Mouse (Mus musculus) embryonic fibroblast, embryonic 13.5 days (primary cell): ENCODE results near the gene Hist1h2ai. TPM values are rescaled to one million over a fixed set of nuclear protein-coding genes. Genes with fewer than 3 reads are reported as not detected.
"Not testable (repeated sequence)": the region's sequence is repeated elsewhere in the genome, so short reads cannot be mapped to it uniquely, and the experiment has no call there.

Experiments
- H3K27ac ChIP-seq: 2 replicates; pipeline ENCODE4 v1.5.1; 2012; ENCODE audit warnings: low read length, control low read depth, inconsistent platforms; ENCODE audit not compliant: insufficient read depth
- H3K4me1 ChIP-seq: 2 replicates; pipeline ENCODE4 v1.6.1; 2011; ENCODE audit warnings: low read length; ENCODE audit not compliant: control insufficient read depth, insufficient read depth
- H3K4me3 ChIP-seq: 2 replicates; pipeline ENCODE4 v1.5.1; 2011; ENCODE audit warnings: mild to moderate bottlenecking, control low read depth, low read length; ENCODE audit not compliant: insufficient read depth
- CTCF ChIP-seq: IDR thresholded peaks from 2 replicates; pipeline ENCODE4 v1.5.1; 2011; ENCODE audit warnings: mild to moderate bottlenecking, control low read depth, low read length, moderate library complexity, borderline replicate concordance; ENCODE audit not compliant: insufficient read depth
- POLR2A ChIP-seq: IDR thresholded peaks from 2 replicates; pipeline ENCODE4 v1.6.1; 2011; ENCODE audit warnings: low read depth, mild to moderate bottlenecking, control low read depth, low read length, moderate library complexity
- polyA plus RNA-seq: library from polyadenylated mRNA; stranded (reverse); fragments of >200 nt; gene quantifications from 2 replicates; pipeline ENCODE4 v1.2.4, GENCODE M21; 2011; ENCODE audit warnings: low read depth; ENCODE audit not compliant: missing spikeins, insufficient read length

Gene Hist1h2ai
- polyA plus RNA-seq, 1 experiment = 5.0 TPM

DNA sequence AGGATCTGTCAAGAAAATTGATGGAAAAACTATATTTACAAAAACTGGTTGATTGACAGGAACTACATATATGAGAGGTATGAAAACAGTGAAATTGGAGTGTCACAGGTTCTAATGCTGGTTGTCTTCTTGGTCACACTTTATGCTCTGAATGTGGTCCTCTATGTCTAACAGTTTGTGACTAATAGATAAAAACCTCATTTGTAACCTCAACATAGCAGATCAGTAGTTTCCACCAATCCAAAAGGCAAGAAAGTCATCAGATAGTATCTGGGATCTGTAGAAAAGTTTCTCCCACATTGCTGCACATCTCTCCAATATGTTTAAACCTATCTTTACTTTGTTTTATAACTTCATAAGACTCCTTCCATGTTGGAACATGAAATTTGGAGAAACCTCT is 35.2 kb downstream of the Hist1h2ai start:
- H3K4me1 ChIP-seq = peaks cover 8% of the 10 kb centered on the region
- TF ChIP-seq POLR2A (no peak), CTCF (no peak)
- H3K4me3 ChIP-seq = no peak overlapping the region
- H3K27ac ChIP-seq = no peak overlapping the region

DNA sequence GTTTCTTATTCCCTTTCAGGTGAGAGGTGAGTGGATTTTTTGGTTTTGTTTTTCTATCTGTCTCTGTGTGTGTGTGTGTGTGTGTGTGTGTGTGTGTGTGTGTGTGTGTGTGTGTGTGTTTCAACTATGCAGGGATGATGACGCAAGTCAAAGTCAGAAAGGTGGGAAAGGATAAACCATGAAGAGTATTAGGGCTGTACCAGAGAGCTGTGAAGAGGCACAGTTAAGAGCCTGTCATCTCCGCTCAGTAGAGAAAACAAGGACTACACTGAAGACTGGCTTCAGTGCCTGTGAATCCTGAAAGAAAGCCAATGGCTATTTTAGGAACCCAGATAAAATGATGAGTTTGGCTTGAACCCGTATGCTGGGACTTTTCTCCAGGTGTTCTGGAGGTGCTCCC is 35.6 kb downstream of the Hist1h2ai start:
- TF ChIP-seq CTCF = no peak
- no peak for TF ChIP-seq POLR2A
- no peak overlapping the region for H3K4me3 ChIP-seq
- H3K27ac ChIP-seq = no peak overlapping the region
- peaks cover 8% of the 10 kb centered on the region for H3K4me1 ChIP-seq

DNA sequence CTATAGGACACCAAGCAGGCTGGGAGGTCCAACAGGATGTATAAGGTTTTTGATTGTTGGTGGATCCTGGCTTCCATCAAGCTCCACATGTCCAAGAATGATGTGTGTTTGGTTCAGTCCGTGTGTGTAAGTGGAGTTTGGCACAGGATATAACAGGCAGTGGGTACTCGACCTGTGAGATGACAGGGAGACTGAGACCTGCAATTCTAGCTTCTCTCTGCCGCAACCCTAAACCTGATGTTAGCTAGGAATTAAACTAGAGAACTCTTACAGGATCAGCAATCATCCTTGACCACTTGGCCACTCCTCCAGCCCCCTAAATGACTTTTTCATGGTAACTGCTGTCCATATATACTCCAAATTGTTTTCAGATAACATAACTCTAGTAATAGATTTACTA is 36.1 kb downstream of the Hist1h2ai start:
- no peak overlapping the region for H3K4me3 ChIP-seq
- H3K4me1 ChIP-seq = peaks cover 6% of the 10 kb centered on the region
- H3K27ac ChIP-seq = peak overlapping the region; percentile 49
- TF ChIP-seq POLR2A (no peak), CTCF (no peak)

DNA sequence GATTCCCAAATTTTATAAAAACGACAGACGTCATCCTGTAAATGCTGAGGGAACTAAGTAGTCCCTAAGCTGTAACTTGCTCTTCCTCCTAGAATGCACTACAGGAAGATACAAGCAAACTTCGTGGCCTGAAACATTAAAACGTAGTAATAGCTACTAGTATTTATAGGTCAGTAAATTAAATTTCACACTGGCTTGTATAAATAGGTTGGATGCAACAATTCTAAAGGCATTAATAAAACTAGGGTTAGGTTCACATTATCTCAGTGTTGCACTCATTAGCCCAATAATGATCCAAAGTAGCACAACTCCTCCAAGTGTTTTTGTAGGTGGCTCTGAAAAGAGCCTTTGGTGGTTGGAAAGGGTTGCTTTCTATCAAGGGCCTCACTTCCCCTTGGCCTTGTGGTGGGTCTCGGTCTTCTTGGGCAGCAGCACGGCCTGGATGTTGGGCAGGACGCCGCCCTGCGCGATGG is 36.9 kb downstream of the Hist1h2ai start:
- TF ChIP-seq POLR2A = no peak; the same call in 1 of the 2 replicates
- TF ChIP-seq CTCF = no peak
- Histone ChIP-seq H3K4me3 (peak overlapping the region; percentile 49), H3K27ac (peak overlapping the region; percentile 69), H3K4me1 (peaks cover 6% of the 10 kb centered on the region)

DNA sequence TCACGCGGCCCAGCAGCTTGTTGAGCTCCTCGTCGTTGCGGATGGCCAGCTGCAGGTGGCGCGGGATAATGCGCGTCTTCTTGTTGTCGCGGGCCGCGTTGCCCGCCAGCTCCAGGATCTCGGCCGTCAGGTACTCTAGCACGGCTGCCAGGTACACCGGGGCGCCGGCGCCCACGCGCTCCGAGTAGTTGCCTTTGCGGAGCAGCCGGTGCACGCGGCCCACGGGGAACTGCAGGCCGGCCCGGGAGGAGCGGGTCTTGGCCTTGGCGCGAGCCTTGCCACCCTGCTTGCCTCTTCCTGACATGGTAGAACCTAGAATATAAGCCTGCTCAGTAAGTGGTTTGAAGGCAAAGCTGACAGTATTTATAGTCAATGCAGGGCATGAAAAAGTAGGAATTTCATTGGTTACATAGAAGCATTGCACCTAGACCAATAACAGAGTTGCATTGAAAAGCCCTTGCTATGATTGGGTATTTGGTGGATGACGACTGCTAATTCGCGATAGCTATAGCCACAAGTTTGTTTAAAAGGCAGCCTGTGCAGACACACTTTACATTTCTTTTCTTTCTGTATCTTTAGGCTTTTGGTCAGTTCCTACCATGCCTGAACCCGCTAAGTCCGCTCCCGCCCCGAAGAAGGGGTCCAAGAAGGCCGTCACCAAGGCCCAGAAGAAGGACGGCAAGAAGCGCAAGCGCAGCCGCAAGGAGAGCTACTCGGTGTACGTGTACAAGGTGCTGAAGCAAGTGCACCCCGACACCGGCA is 37.5 kb downstream of the Hist1h2ai start, which contains the start of the genes Hist1h2ak and Hist1h2bn:
Hist1h2ak (minus strand) TSS at position 304 of the 762 bp plus-strand sequence.
Hist1h2bn (plus strand) TSS at position 600 of the 762 bp plus-strand sequence.
- Histone ChIP-seq H3K4me3 (peak within 1 kb of the TSS; percentile 55), H3K27ac (peak within 1 kb of the TSS; percentile 71)
- not testable (repeated sequence) for H3K4me1 ChIP-seq
- peak; percentile 77; the same call in 1 of the 2 replicates for TF ChIP-seq POLR2A

DNA sequence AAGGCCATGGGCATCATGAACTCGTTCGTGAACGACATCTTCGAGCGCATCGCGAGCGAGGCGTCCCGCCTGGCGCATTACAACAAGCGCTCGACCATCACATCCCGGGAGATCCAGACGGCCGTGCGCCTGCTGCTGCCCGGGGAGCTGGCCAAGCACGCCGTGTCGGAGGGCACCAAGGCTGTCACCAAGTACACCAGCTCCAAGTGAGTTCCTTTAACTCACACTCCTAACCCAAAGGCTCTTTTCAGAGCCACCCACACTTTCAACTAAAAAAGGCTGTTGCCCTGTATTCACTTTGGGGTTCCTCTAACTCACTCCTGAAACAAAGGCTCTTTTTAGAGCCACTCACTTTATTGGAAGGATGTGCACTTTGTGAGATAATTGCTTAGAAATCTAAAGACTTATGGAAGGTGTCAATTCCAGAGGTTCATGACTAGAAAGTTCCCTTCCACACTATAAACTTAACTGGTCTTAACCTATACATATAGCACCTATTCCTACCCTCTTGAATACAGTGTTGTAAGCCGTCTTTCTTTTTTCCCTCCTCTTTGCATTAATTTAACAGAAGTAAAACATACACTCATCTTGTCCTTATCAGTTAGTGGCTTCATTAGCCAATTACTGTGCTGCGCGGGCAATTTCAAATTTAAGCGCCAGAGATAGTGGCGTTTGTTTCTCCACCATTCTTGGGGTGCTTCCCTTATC is 38.2 kb downstream of the Hist1h2ai start:
- Histone ChIP-seq H3K27ac (peak overlapping the region; percentile 71), H3K4me3 (peak overlapping the region; percentile 55)
- H3K4me1 ChIP-seq = not testable (repeated sequence)
- TF ChIP-seq POLR2A = peak; percentile 56; the same call in 1 of the 2 replicates

DNA sequence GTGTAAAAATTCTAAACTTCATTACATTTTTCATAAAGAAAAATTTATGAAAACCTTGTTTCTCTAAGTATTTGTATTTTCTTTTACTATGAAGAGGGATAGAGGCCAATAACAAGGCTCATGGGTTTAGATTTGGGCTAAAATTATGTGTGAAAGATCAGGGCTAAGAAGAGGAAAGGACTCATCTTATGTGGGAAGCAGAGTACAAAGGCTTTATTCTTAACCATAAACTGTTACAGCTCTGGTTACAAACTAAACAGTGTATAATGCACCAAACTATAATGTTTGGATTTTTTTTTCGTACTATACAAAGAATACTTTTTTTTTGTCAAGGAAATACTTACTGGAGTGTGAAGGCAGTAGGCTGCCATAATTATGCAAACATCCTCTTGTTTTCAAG is 39.5 kb downstream of the Hist1h2ai start:
- H3K27ac ChIP-seq = no peak overlapping the region
- no peak overlapping the region for H3K4me3 ChIP-seq
- peaks cover 6% of the 10 kb centered on the region; the same call in 1 of the 2 replicates for H3K4me1 ChIP-seq
- TF ChIP-seq CTCF (no peak), POLR2A (no peak)

Other genes starting within 250 kb of the Hist1h2ai start
- 0.78 and 1.4 TPM in 2 replicates for gene Nkapl, start 247.9 kb upstream of the Hist1h2ai start, polyA plus RNA-seq
- 0.58 and 1.0 TPM in 2 replicates for gene Zkscan4, start 237.5 kb upstream of the Hist1h2ai start, polyA plus RNA-seq
- gene Gm10065, start 237.0 kb upstream of the Hist1h2ai start, polyA plus RNA-seq = not detected in 2 replicates
- 0.40 and 0.73 TPM in 2 replicates for gene AK157302, start 221.2 kb upstream of the Hist1h2ai start, polyA plus RNA-seq
- 3.1 TPM in 1 of 2 replicates, not detected in the other for gene Gm11273, start 215.0 kb upstream of the Hist1h2ai start, polyA plus RNA-seq
- 12.3 and 15.2 TPM in 2 replicates for gene Zkscan8, start 185.3 kb upstream of the Hist1h2ai start, polyA plus RNA-seq
- not detected in 2 replicates for gene Olfr1366, start 173.6 kb upstream of the Hist1h2ai start, polyA plus RNA-seq
- 0.12 and 0.44 TPM in 2 replicates for gene Olfr1535, start 156.5 kb upstream of the Hist1h2ai start, polyA plus RNA-seq
- gene Olfr1364, start 134.7 kb upstream of the Hist1h2ai start, polyA plus RNA-seq = not detected in 2 replicates
- not detected in 2 replicates for gene Olfr1362, start 102.4 kb upstream of the Hist1h2ai start, polyA plus RNA-seq
- not detected in 2 replicates for gene Olfr11, start 73.9 kb upstream of the Hist1h2ai start, polyA plus RNA-seq
- gene Olfr1361, start 53.0 kb upstream of the Hist1h2ai start, polyA plus RNA-seq = not detected in 2 replicates
- not detected in 2 replicates for gene Olfr1360, start 39.0 kb upstream of the Hist1h2ai start, polyA plus RNA-seq
- not detected in 2 replicates for gene Olfr1359, start 18.3 kb upstream of the Hist1h2ai start, polyA plus RNA-seq
- gene Hist1h2bl, start 279 bp upstream of the Hist1h2ai start, polyA plus RNA-seq = 3.5 TPM in 1 of 2 replicates, not detected in the other
- 3.4 TPM in 1 of 2 replicates, not detected in the other for gene Hist1h3h, start 1.2 kb downstream of the Hist1h2ai start, polyA plus RNA-seq
- gene Hist1h2bm, start 5.6 kb downstream of the Hist1h2ai start, polyA plus RNA-seq = 5.5 and 9.1 TPM in 2 replicates
- 2.6 and 4.1 TPM in 2 replicates for gene Hist1h4j, start 18.6 kb downstream of the Hist1h2ai start, polyA plus RNA-seq
- gene Hist1h4k, start 34.1 kb downstream of the Hist1h2ai start, polyA plus RNA-seq = 1.9 and 7.3 TPM in 2 replicates
- gene Hist1h2ak, start 37.4 kb downstream of the Hist1h2ai start, polyA plus RNA-seq = 5.3 TPM in 1 of 2 replicates, not detected in the other
- gene Hist1h2bn, start 37.7 kb downstream of the Hist1h2ai start, polyA plus RNA-seq = 2.4 and 9.6 TPM in 2 replicates
- 2.3 and 7.8 TPM in 2 replicates for gene Hist1h1b, start 64.2 kb downstream of the Hist1h2ai start, polyA plus RNA-seq
- gene Hist1h3i, start 66.9 kb downstream of the Hist1h2ai start, polyA plus RNA-seq = 4.3 and 8.6 TPM in 2 replicates
- gene Hist1h2an, start 70.8 kb downstream of the Hist1h2ai start, polyA plus RNA-seq = not detected in 2 replicates
- 1.0 TPM in 1 of 2 replicates, not detected in the other for gene Hist1h2bp, start 71.0 kb downstream of the Hist1h2ai start, polyA plus RNA-seq
- gene Hist1h2bq, start 93.8 kb downstream of the Hist1h2ai start, polyA plus RNA-seq = 1.0 and 2.3 TPM in 2 replicates
- not detected in 2 replicates for gene Hist1h2ao, start 94.0 kb downstream of the Hist1h2ai start, polyA plus RNA-seq
- not detected in 2 replicates for gene Hist1h4m, start 95.3 kb downstream of the Hist1h2ai start, polyA plus RNA-seq
- gene Hist1h4n, start 115.8 kb downstream of the Hist1h2ai start, polyA plus RNA-seq = 18.9 and 28.6 TPM in 2 replicates
- 18.2 and 27.0 TPM in 2 replicates for gene Hist1h2ap, start 117.1 kb downstream of the Hist1h2ai start, polyA plus RNA-seq
- 1.9 TPM in 1 of 2 replicates, not detected in the other for gene Hist1h2br, start 117.3 kb downstream of the Hist1h2ai start, polyA plus RNA-seq
- 2.9 and 5.0 TPM in 2 replicates for gene Zfp184, start 228.7 kb downstream of the Hist1h2ai start, polyA plus RNA-seq